Mouse (Mus musculus): ENCODE data around the gene Map3k20.

GRCm38 (mm10) chr2:72479818-72480217, 194.4 kb downstream of the Map3k20 start:
- TF ChIP-seq CTCF (IDR thresholded peaks at IDR 0.05; ENCODE audit: extremely low read depth, insufficient read depth, insufficient read length, insufficient replicate concordance) (no peak), POLR2A (IDR thresholded peaks at IDR 0.05; ENCODE audit: low read depth, low read length) (no peak)
